Mouse (Mus musculus): Measurements from ENCODE around the gene Sfxn4.
"Not testable (repeated sequence)": the region's sequence is repeated elsewhere in the genome, so short reads cannot be mapped to it uniquely, and the experiment has no call there.

Gene Sfxn4

DNA sequence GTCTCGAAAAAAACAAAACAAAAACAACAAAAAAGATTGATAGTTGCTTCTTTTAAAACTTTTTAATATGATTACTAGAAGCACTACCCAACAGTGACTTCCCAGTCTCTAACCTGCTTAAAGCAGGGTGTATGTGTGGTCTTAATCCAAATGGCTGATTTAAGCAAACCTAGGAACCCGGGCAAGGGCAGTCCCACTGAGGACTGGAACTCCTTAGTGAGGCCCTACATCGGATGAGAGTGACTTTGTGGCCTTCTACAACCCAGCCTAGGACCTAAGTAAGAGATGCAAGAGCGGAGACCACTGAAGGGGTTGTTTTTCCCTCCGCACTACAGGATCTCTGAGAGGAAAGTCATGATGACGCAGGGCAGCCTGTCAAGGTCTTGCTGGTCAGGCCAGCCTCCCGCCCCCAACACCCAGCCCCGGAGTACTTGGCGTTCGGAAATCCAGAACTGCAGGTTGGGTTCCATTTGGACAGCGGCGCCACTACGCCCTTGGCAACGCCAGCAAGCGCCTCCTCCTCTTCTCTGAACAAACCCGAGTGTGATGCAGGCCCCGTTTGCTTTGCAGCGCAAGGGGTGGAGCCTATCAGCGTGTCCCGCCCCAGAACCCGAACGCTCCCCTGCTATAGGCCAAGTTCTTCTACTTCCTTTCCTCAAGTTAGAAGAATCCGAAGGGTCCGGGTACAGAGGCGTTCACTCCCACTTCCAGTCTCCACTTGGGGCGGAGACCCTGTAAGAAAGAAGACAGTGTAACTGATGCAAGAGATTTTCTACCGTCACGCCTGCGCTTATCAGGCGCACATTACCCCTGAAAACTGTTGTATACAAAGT lies at the start of gene Sfxn4:
Gene Sfxn4 (minus strand): TSS at position 612 of the 833 bp plus-strand sequence.
- peak; percentile 87 to 89 for DNase-seq

GRCm38 (mm10) chr19:60910304-60910703 lies 49.0 kb upstream of the Sfxn4 start:
- DNase-seq = no peak

GRCm38 (mm10) chr19:60905477-60905876 lies 44.2 kb upstream of the Sfxn4 start:
- DNase-seq = no peak

DNA sequence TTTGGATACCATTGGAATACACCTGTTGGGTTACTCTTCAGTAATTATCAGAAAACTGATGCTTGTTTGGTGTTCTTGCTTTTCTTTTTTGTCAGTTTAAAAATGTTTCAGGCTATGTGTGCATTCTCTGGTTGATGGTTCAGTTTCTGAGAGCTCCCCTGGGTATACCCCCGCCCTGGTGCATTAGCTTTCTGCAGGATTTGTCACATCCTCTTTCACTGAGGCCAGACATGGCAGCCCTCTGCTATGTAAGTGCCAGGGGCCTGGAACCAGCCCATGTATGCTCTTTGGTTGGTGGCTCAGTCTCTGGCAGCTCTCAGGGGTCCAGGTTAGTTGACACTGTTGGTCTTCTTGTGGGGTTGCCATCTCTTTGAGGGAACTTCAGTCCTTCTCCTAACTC lies 42.7 kb upstream of the Sfxn4 start:
- DNase-seq = no peak

DNA sequence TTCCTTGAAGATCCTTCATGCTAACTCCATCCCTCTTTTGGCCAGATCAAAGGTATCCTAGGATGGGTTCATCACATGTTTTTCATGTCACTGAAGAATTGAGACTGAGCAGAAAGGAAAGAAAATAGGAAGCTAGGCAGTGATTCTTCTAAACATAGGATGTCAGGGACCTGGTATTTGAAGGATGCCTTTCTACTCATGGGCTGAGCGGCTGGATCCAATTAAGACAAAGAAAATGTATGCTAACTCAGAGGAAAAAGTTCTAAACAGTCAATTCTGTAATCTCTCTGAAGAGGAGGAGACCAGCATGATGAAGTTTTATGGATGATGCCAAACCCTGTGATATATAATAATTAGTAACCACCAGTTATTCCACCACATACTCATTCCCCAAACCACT lies 41.9 kb upstream of the Sfxn4 start:
- DNase-seq = no peak

GRCm38 (mm10) chr19:60895251-60895880 lies 34.1 kb upstream of the Sfxn4 start:
- DNase-seq = no peak

- peak; percentile 83 to 87 for DNase-seq
Measured at GRCm38 (mm10) chr19:60891934-60892547, 30.8 kb upstream of the Sfxn4 start.

- DNase-seq = peak; percentile 54 to 61
Measured at GRCm38 (mm10) chr19:60891123-60891470, 29.8 kb upstream of the Sfxn4 start.

GRCm38 (mm10) chr19:60890391-60891122 lies 29.3 kb upstream of the Sfxn4 start:
- peak in 1 of 2 experiments; percentile 77 for DNase-seq

- DNase-seq = peak; percentile 98
Measured at GRCm38 (mm10) chr19:60889714-60890315, 28.5 kb upstream of the Sfxn4 start, which contains the start of gene Grk5. Gene Grk5, plus strand, starts transcription at chr19:60889749.

DNA sequence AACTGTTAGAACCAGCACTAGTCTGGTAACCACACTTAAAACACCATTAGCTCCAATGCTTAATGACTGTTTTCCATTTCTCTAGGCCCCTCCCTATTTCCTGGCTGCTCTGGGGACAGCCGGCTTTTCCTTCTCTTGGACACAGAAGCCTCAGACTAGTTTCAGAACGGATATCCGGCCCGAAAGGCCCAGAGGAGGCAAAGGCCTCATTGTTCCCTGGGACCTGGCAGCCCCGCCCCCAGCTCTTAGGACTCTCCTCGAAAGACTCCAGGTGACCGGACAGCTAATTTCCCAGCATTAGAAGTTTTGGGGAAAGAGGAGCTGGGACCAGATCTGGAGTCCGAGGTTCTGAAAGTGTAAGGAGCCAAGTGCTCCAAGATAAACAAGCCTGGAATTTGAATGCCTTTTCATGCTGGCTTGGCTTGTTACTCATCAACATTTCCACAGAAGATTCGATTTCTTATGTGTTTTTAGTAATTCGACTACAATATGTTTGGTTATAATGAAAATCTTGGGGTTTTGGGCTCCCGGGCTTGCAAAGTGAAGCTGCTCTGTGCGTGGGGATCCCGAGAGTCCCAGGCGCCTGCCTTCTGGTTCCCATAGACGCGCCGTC lies 27.9 kb upstream of the Sfxn4 start:
- DNase-seq = peak; percentile 33 to 44

DNA sequence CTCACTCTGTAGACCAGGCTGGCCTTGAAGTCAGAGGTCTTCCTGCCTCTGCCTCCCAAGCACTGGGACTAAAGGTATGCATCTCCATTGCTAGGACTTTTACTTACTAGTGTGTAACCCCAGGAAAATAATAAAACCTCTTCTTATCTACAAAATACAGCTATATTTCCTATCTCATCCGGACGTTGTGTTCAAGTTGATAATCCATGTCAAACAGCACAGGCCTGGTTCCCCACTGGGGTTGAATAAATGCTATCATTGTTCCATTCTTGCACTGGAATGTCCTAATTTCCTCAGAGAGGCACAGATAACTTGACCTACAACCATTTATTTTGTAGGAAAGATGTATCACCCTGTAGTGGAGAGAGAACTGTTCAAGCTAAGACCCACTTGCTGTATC lies 26.4 kb upstream of the Sfxn4 start:
- DNase-seq = no peak

- peak; percentile 61 for DNase-seq
Measured at GRCm38 (mm10) chr19:60883129-60883528, 21.9 kb upstream of the Sfxn4 start.

DNA sequence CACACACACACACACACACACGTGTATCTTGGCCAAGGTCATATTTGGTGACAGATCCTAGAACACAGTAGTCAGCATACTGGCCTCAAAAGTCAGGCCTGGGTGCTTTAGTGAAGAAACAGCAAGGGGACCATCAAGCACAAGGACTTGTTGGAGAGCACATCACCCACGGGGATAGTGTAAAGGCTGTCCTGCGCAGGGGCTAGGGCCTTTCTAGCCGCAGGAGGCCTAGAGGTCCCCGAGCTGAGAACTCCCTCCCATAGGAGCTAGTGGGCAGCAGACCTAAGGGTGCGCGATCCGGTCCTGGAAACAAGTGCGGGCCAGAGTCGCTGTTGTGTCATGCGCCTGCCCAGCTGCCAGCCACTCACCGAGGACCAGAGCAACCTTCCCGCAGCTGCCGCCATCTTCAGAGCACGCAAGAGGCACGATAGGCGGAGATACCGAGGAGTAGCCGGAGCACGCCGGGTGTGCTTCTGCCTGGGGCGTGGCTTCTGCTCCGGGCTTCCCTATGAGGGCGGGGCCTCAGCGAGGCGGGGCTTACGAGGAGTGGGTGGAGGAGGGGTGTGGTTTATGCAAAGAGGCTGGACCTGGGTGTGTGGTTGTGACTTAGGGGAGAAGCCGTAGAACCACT lies 12.9 kb upstream of the Sfxn4 start, which contains the start of gene Prdx3:
Gene Prdx3 (minus strand): TSS at position 493 of the 631 bp plus-strand sequence.
- peak; percentile 95 to 96 for DNase-seq

- peak in 1 of 2 experiments; percentile 17 for DNase-seq
Measured at GRCm38 (mm10) chr19:60873501-60873900, 12.2 kb upstream of the Sfxn4 start.

DNA sequence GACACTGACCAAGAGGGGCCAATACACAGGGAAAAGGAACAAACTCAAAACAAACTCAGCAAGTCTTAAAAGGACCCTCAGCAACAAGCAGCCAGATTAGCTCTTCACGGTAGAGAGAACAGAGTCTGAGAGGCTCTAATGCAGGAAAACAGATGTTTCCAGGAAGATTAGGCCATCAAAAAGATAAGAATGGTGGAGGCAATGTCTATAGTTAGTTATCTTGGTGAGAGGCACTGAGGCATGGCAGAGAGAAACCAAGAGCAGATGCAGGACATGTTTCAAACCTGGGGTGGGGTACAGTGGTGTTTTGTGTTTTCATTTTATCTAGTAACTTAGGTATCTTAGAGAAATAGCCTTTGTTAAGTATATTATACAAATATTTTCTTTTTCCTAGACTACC lies 11.0 kb upstream of the Sfxn4 start:
- no peak for DNase-seq

- no peak for DNase-seq
Measured at GRCm38 (mm10) chr19:60871366-60871765, 10.1 kb upstream of the Sfxn4 start.

GRCm38 (mm10) chr19:60870489-60870888 lies 9.2 kb upstream of the Sfxn4 start:
- no peak for DNase-seq

GRCm38 (mm10) chr19:60866169-60866568 lies 4.9 kb upstream of the Sfxn4 start:
- not testable (repeated sequence) for DNase-seq

GRCm38 (mm10) chr19:60845731-60846130 lies 15.5 kb downstream of the Sfxn4 start:
- no peak for DNase-seq

DNA sequence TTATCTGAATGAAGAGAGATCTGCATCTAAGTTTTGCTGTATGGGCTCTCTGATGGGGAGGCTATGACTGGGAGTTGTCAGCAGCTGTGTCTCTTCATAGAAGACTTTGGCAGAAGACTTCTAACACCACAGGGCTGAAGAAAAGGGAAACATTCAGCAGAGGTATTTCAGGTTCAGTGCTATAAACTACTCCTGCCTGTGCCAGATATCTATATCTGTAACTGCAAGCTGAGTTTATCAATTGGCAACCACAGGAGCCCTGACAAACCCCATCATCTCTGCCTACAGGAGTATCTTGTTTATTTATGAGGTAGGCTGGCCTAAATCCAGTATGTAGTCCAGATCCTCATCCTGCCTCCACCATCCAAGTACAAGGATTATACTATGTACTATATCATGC lies 18.0 kb downstream of the Sfxn4 start:
- no peak for DNase-seq

DNA sequence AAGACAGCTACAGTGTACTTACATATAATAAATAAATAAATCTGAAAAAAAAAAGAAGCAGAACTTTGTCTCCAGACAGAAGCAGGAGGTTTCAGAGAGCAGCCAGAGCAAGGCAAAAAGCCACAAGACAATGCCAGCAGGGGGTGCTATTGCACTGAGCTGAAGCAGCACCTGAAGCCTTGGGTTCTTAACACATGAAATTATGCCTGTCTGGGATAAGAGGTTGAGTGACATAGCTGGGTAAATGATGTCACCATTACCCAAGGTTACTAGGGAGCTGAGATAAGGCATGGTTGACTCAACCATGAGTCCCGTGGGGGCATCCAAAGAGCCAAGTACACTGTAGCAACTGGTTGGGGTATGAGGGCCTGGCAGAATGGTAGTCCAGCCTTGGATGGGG lies 23.5 kb downstream of the Sfxn4 start:
- peak; percentile 73 to 84 for DNase-seq

Data from cerebellum, postnatal 14 days (tissue).